Mouse (Mus musculus) brain, adult 2 months (tissue): ENCODE data around the gene Ing1.
"Not testable (repeated sequence)": the region's sequence is repeated elsewhere in the genome, so short reads cannot be mapped to it uniquely, and the experiment has no call there.

ENCODE experiments used
- DNase-seq: peaks from one replicate; pipeline ENCODE4 v3.0.0; 2011; ENCODE audit warnings: low read depth, low spot score

Ing1 gene

DNA sequence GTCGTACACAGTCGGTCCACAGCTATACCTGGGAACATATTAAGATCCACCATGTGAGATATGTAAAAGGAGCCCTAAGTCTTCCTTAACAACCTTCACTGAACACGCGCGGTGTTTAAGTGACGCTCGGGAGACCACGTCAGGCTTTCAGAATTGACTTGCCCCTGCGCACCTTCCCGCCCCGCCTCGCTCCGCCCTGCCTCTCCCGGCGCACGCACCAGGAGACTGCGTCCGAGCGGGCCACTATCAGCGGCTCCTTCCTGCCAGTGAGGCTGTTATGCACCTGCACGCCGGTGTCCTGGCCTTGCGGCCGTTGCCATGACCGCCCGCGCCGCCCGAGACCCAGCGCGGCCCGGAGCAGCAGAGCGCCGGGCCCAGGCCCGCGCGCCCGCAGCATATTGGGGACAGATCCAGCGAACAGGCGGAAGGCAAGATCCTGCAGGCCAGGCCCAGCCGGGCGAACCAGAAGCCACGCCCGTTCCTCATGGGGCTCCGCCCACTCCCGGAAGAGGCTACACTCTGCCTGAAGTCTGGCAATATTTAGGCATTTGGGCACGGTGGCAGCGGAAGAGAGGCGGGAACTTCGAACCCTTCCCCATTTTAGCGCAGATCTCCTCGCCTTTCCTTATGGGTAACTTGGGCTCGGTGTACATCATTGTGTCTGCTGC lies 5.0 kb upstream of the Ing1 start, which contains the start of gene Cars2:
Gene Cars2, minus strand, starts transcription at position 503 of the 668 bp plus-strand sequence.
- DNase-seq = peak; percentile 96

DNA sequence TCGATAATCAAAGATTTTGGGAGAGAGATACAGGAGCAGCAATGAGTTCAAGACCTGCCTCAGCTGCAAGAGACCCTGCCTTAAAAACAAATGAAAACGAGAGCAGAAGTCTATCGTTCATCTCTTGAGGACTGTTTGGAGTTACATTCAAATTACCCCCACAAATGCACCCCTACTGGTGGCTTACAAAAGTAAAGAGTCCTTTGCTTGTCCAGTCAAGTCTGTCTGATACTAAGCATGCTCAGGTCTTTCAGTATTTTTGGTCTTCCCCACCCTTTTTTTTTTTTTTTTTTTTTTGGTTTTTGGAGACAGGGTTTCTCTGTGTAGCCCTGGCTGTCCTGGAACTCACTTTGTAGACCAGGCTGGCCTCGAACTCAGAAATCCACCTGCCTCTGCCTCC lies 3.9 kb upstream of the Ing1 start:
- DNase-seq = not testable (repeated sequence)

DNA sequence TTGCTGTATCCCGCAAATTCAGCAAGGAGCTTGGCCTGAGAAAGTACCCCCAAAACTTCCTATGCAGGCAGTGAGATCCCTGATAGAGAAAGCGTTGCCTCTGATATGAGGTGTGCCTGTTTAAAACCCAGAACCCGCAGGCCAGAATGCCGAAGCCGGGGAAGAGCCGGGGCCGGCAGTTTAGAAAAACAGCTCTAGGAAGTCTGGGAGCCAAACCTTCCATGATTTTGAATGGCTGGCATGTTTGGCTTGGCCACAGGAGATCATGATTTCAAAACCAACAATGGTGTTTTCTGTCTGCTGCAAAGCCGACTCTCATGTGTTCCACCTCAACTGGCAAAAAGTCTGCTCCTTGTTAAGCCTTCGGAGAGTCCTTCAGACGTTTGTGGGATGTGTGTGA lies 3.0 kb upstream of the Ing1 start:
- no peak for DNase-seq

DNA sequence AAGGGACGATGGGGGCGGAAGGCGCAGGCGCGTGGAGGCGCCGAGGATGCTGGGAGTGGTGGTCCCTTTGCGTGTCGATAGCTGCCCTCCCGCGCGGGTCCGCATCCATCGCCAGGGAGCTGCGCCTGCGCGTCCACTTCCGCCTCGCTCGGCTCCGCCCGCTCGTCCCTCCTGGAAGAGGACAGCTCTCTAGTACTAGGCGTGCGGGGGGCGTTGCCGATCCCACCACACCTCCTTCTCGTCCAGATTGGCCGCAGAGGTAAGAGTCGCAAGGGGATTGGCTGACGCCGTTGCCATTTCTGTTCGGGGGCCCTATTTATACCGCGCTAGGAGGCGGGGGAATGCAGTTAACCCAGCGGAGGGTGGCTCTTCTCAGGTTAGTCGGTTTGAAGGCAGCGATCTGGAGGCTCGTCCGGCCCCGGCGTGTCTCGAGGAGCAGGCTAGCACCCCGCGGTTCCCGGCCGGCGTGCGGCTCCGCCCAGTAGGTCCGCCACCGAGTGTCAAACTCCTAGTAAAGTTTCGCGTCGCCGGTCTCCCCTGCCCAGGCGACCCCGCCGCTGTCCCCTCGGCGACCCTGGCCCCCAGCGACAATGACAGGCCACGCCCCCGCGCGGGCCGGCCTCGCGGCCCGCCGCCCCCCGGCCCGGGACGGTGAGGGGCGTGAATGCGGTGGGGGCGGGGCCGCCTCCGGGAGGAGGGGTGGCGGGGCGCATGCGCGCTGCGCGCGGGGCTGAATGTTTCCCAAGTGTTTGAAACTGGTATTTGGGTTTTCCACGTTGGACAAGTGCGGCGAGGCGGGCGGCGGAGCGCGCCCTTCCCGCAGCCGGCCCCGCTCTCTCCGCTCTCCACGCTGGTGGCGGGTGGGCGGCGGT lies 585 bp downstream of the Ing1 start:
- DNase-seq = peak; percentile 100

DNA sequence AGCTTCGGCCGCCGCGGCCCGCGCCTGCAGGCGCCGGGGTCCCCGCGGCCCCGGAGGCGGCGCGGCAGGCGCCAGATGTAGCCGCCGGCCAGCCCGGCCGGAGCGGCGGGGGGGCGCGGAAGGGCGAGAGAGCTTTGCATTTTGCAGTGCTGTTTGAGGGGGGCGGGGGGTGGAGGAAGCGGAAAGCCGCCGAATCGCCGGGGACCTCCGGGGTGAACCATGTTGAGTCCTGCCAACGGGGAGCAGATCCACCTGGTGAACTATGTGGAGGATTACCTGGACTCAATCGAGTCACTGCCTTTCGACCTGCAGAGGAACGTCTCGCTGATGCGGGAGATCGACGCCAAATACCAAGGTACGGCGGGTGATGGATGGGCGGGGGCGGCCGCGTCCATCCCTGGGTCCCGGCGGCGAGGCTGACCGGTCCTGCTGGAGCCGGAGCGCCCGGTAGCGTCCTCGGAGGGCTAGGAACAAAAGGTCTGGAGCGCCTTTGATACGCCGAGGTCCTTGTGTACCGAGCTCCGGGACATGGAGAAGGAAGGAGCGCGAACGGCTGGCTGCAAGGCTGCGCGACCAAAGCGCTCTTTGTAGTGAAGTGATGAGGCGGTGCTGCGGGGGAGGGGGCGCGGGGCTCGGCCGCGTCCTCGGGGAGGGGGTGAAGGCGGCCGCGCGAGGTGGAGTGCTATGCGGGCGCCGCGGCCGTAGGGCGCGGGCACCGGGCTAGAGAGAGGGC lies 1.5 kb downstream of the Ing1 start:
- peak; percentile 58 for DNase-seq

DNA sequence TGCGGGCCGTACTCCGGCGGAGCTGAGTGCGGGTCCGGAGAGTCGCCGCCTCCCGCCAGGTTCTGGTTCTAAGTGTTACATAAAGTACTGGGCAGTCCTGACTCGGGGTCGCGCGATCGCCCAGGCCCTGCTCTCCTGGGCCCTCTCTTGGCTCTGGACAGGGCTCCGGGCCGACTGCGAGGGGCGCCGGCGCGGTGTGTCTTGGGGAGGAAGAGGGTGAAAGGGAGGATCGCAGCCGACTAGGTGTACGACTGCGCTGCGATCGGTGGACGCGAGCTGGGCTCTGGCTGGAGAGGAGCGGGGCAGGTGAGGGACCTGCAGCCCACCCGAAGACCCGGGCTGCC lies 2.0 kb downstream of the Ing1 start:
- DNase-seq = peak; percentile 28

DNA sequence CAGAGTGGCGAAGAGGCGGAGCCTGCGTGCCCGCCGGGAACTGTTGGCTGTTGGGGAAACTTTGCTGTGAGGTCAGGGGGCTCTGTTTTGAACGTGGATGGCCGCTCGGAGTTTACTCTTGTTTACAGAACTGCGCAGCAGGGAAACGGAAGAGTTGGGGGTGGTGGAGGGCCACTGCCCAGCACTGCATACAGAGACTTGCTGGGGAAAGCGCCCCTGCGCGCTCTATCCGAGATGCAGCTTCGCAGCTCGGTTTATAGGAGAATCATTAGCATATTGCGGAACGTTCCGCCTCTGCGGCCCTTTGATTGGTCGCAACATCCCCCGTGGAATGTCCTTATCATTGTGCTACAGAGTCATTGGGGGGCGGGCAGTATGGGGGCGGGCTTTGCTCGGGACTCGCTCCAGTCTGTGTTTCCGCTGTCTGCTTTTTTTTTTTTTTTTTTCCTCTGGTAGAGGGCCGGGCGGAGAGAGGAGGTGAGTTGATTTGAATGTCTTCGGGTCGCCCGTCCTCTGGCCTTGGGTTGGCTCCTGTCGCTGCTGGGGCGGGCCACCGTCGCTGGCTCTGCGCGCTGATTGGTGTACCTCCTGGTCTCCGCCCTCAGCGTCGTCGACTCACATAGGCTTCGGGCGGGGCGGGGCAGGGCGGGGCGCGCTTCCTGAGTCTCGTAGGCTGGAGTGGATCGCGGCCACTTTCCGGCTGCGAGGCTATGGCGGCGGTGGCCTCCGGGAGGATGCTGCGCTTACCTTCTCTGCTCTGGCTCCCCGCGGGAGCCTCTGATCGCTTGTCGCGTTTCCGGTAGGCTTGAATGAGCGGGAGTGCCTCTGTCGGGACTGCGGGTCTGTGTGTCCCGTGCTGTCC lies 2.6 kb downstream of the Ing1 start:
- DNase-seq = peak; percentile 99

DNA sequence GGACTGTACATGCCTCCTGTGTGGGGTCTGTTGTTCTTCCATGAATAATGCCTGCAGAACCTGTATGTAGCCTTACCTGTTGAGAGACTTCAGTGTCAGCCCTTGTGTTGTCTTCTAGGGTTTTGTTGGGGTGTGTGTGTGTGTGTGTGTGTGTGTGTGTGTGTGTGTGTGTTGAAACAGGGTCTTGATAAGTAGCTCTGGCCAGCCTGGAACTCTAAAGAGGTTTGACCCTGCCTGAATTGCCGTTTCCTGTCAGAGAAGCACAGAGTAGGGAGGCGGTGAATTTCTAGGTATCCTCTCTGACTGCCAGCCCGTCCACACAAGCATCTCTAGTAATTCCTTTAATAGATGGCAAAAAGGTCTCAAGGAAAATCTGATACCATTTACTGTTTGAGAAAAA lies 4.1 kb downstream of the Ing1 start:
- DNase-seq = no peak

DNA sequence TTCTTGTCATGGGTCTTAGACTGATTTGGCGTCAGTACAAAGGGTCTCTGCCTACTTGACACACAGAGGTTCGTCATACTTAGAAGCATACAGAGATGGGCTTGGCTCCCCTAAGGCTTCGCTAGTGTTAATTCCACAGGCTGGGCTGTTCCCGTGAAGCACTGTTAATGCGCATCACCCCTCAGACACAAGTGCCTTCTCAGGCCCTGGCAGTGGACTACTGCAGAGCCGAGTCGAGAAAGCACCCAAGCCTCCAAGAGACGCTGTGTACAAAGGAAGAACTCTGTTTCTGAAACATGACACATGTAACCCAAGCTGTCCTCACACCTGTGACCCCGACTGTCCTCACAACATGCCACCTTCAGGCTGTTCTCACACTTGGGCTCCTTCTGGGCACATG lies 4.8 kb downstream of the Ing1 start:
- no peak for DNase-seq

DNA sequence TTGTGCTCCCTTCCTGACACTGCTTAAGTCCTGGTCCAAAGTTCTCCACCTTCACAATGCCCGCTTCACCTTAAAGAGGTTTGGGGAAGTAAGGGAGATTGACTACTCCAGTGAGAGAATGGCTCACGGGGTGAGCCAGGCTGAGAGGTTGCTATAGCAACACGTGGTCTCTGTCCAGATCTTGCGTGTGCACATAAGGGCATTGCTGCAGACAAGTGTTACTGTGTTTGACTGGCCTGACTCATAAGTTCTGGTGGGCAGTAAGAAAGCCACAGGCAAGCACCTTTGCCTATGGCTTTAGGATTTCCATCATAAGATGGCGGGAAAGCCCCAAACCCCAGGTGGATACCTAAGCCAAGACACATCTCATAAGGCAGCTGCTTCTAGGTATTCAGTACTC lies 8.9 kb downstream of the Ing1 start:
- DNase-seq = no peak

DNA sequence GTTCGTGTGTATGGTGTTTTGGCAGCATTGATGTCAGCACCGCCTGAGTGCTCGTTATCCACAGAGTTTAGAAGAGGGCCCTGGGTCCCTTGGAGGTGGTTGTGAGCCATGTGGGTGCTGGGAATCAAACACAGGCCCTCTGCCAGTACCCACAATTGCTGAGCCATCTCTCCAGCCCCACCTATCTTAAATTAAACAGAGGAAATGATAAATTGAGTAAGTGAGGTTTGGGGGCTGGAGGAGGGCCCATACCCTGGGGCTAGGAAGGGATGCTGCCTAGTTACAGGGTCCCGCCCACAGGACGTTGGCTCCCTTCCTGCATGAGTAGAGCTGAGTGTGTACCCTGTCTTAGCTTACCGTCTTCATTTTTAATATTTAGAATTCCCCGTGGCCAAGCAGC lies 9.3 kb downstream of the Ing1 start:
- DNase-seq = no peak

DNA sequence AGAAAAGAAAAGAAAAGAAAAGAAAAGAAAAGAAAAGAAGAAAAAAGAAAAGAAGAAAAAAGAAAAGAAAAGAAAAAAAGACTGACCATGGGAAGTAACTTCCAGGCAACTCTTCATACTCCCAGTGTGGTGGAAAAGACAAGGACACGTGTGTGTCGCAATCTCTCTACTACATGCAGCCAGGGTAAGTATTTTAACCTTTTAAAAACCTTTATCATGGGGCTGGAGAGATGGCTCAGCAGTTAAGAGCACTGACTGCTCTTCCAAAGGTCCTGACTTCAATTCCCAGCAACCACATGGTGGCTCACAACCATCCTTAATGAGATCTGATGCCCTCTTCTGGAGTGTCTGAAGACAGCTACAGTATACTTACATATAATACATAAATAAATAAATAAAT lies 12.8 kb downstream of the Ing1 start:
- not testable (repeated sequence) for DNase-seq

DNA sequence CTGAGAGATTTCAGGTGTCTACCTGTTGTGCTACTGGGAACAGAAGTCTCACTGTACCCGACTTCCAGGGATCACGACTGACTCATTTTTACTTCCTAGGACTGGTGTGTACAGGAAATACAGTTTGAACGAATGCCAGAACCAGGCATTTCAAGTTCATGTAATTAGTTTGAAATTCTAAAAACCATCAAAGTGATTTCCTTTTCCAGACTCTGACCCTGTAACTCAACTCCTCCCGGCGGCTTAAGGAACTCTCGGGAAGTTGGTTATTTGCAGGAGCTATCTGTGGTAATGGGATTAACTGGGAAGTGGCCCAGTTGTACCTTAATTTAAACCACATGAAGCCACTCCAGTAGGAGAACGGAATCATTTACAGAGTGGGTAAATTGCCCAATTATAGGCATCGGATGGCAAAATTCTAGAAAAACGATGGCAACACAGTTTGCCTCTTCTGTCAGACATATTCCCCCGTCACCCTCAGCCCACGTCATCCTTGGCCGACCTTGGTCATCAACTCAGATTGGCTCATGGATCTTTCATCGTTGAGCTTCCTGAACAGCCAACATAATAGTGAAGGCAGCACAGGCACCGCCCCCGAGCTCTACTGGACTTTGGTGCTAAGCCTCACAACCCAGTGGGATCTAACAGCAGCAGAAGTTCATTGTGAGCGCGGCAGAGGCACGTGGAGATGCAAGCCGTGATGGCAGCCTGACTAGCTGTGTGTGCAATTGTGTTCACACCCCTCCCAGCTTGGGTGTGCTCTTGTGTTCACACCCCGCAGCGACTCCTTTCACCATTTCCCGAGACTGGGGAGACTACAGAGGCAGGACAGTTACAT lies 14.1 kb downstream of the Ing1 start:
- DNase-seq = no peak

DNA sequence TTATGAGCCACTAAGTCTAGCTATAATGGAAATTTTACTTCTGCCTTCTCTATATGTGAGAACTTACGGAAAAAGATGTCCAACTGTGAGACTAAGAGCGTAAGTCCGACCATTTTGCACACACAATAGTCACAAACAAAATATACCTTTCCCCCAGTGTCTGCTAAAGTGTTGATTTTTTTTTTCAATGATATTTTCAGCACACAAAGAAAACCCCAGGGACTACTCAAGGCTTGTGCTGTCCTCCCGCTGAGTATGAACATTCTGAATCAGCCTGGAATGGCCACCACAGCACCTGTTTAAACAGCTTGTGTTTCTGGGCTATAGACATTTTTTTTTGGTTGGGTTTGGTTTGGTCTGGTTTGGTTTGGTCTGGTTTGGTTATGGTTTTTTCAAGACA lies 15.4 kb downstream of the Ing1 start:
- no peak for DNase-seq

DNA sequence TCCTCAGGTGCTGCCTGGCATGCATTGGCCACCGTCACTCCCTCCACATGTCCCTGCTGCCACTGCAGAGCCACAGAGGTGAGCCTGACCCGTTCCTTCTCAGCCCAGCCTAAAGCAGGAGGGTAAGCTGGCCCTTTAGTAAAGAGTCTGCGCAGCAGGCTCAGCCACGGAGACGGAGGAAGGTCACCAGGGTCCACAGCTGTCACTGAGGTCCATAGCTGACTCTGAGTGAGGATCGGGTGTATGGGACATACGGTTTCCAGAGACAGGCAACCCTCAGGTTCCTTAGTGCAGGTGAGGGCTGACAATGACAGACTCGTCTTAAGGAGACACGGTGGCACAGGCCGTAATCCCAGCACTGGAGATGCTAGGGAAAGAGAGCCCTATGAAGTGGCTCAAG lies 16.6 kb downstream of the Ing1 start:
- DNase-seq = no peak

DNA sequence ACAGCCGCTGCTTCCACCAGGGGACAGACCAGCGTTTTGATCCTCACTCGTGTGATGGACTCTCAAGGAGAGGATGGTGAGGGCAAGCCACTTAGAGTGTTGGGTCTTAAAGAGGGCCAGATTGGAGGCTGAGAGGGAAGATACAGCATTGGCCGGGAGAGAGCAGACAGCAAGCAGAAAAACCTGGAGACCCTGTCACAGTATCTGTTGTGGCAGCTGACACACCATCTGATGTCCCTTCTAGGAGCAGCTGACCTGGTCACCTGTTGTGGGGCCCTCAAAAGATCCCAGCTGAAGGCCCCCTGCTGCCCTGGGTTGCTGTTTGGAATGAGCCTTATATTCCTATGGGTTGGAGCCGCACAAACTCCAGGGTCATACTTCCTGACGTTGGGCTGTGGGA lies 17.1 kb downstream of the Ing1 start:
- no peak for DNase-seq

DNA sequence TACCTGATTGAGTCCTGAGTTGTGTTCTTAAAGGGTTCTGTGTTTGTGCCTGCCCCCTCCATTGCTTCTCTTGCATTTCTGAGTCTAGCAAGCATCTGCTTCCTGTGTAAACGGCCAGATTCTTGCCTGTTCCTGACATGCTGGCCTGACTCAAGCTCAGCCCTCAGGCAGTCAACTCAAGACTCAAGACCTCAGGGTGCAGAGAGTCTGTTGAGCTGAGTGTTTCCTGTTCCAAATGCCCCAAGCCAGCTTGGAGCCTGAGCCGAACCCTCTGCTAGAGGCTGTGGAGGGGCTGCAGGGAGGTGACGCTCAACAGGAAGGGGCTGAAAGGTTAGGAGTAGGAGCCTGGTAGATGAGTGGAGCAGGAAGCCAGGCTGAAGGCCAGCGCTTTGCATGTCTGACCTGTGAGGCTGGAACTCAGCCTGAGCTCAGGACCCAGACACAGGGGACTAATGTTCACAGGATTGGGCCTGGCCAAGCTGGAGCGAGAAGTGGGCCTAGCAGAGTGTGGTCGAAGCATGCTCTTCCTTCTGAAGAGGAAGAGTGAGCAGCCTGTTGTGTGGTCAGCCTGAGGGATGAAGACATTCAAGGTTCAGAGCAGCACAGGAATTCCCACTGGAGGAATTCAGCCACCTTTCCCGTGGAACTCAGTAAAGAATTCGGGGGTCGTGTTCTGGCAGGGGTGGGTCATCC lies 19.7 kb downstream of the Ing1 start:
- no peak for DNase-seq

DNA sequence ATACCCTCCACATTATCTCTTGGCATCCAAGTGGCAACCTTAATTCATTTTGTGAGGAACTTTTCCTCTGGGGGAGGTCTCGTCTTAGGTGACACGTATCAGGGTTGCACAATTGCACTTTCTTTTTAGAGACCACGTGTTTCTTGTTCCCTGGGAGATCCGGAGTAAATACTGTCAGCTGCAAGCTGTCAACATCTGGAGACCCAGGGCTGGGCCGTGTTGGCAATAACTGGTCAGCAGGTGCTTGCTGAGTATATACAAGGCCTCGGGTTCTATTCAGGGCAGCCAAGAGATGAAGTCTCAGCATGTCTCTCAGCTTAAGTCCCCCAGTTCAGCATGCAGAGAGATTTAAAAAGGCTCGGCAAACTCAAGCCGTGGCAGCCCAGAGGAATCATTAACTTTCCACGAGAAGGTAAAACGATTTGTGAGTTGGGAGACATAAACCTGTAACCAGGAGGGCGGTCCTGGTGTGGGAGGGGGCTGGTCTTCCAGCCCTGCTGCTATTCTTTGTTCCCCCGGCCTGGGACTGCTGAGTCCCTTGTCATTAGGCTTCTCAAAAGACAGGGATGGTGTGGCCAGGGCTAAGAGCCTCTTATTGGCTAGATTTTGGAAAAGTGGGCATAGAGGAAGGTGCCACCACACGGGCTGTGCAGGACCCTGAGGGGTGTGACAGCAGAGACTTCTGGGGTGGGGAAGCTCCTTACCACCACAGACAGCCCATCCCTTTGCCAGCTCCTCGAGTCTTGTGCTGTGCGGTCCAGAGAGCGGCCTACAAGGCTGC lies 20.4 kb downstream of the Ing1 start:
- DNase-seq = no peak
